Mouse (Mus musculus) right cerebral cortex, postnatal 25 days (tissue): ENCODE measurements around the gene Gm16253.
"Not testable (repeated sequence)": the region's sequence is repeated elsewhere in the genome, so short reads cannot be mapped to it uniquely, and the experiment has no call there.

Experiments
- DNase-seq: peaks from one replicate; pipeline ENCODE4 v3.0.0; 2022

The Gm16253 gene

GRCm38 (mm10) chr3:96600639-96601250, 24.0 kb downstream of the Gm16253 start, which contains the start of gene Lix1l:
TSS of gene Lix1l (plus strand) at chr3:96601149.
- peak; percentile 93 for DNase-seq

- peak; percentile 67 for DNase-seq
These were observed 24.5 kb downstream of the Gm16253 start for GRCm38 (mm10) chr3:96601251-96601787.

- DNase-seq, result peak; percentile 31
These were observed 25.3 kb downstream of the Gm16253 start for GRCm38 (mm10) chr3:96601941-96602703.

- DNase-seq, result no peak
These were observed 25.9 kb downstream of the Gm16253 start for GRCm38 (mm10) chr3:96602704-96603084.

DNA sequence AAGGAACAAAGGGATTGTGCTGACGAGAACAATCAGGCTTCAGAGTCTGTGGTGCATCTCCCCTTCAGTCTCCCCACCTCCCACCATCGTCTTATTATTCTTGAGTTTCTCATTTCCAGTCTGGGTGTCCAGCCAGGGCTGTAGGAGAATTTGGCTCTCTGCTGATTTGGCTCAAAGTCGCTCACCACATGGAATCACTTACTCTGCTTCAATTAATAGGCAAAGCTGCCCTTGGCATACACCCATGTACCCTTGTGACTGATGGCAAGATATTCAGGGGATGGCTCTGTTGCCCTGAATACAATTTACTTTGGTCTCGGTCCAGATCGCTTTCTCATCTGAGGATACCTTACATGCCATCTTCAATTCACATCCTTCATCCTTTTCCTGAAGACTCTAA, 26.5 kb downstream of the Gm16253 start:
- no peak for DNase-seq

- not testable (repeated sequence) for DNase-seq
These were observed 29.2 kb downstream of the Gm16253 start for GRCm38 (mm10) chr3:96606007-96606406.

GRCm38 (mm10) chr3:96606618-96607017, 29.8 kb downstream of the Gm16253 start:
- no peak for DNase-seq

- DNase-seq, result no peak
These were observed 41.2 kb downstream of the Gm16253 start for GRCm38 (mm10) chr3:96617941-96618340.

DNA sequence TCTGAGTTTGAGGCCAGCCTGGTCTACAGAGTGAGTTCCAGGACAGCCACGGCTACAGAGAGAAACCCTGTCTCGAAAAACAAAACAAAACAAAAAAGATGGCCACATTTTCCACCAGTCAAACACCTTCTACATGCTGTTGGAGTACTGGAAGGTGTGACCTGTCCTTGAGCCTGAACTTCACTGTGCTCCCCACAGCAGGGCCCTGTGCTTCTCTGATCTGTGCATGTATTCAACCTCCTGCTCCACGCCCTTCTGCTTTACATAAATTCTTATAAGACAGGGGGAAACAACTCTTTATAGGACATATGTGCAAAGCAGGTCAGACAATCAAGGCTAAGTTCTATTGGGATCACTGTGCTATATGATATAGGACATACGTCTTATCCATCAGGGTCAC, 46.4 kb downstream of the Gm16253 start:
- DNase-seq, result no peak

GRCm38 (mm10) chr3:96629729-96630600, 53.2 kb downstream of the Gm16253 start, which contains the start of gene Rbm8a:
TSS of gene Rbm8a (plus strand) at chr3:96629933.
- peak; percentile 95 for DNase-seq
